Mouse (Mus musculus): Measurements from ENCODE around the gene Olfr332. TPM values are rescaled to one million over a fixed set of nuclear protein-coding genes. Genes with fewer than 3 reads are reported as not detected.

Gene Olfr332
- polyA plus RNA-seq, 1 experiment from 2014 or later = not detected

Other genes starting within 250 kb of the Olfr332 start
- not detected in 2 replicates for gene 4930438A08Rik, start 217.8 kb downstream of the Olfr332 start, polyA plus RNA-seq (2015; fragmentation: Nextera tagmentation; extraction: Ambion mirVana)
- gene Zfp692, start 185.5 kb downstream of the Olfr332 start, polyA plus RNA-seq (2015; fragmentation: Nextera tagmentation; extraction: Ambion mirVana) = 25.6 and 26.9 TPM in 2 replicates
- 35.5 and 39.5 TPM in 2 replicates for gene Zfp672, start 162.2 kb downstream of the Olfr332 start, polyA plus RNA-seq (2015; fragmentation: Nextera tagmentation; extraction: Ambion mirVana)
- gene Sh3bp5l, start 161.8 kb downstream of the Olfr332 start, polyA plus RNA-seq (2015; fragmentation: Nextera tagmentation; extraction: Ambion mirVana) = 46.2 and 47.4 TPM in 2 replicates
- gene Lypd8, start 113.5 kb downstream of the Olfr332 start, polyA plus RNA-seq (2015; fragmentation: Nextera tagmentation; extraction: Ambion mirVana) = not detected in 2 replicates
- not detected in 2 replicates for gene 1810065E05Rik, start 71.4 kb downstream of the Olfr332 start, polyA plus RNA-seq (2015; fragmentation: Nextera tagmentation; extraction: Ambion mirVana)
- not detected in 2 replicates for gene Gm12253, start 60.0 kb downstream of the Olfr332 start, polyA plus RNA-seq (2015; fragmentation: Nextera tagmentation; extraction: Ambion mirVana)
- gene Lypd9, start 39.6 kb downstream of the Olfr332 start, polyA plus RNA-seq (2015; fragmentation: Nextera tagmentation; extraction: Ambion mirVana) = not detected in 2 replicates
- gene Olfr30, start 30.3 kb downstream of the Olfr332 start, polyA plus RNA-seq (2015; fragmentation: Nextera tagmentation; extraction: Ambion mirVana) = not detected in 2 replicates
- gene Olfr331, start 10.0 kb upstream of the Olfr332 start, polyA plus RNA-seq (2015; fragmentation: Nextera tagmentation; extraction: Ambion mirVana) = not detected in 2 replicates
- gene Olfr330, start 42.3 kb upstream of the Olfr332 start, polyA plus RNA-seq (2015; fragmentation: Nextera tagmentation; extraction: Ambion mirVana) = not detected in 2 replicates
- gene Olfr329-ps, start 53.9 kb upstream of the Olfr332 start, polyA plus RNA-seq (2015; fragmentation: Nextera tagmentation; extraction: Ambion mirVana) = not detected in 2 replicates
- gene Olfr328, start 63.1 kb upstream of the Olfr332 start, polyA plus RNA-seq (2015; fragmentation: Nextera tagmentation; extraction: Ambion mirVana) = not detected in 2 replicates
- 0.14 TPM in 1 of 2 replicates, not detected in the other for gene Olfr224, start 78.0 kb upstream of the Olfr332 start, polyA plus RNA-seq (2015; fragmentation: Nextera tagmentation; extraction: Ambion mirVana)
- not detected in 2 replicates for gene Olfr325, start 85.2 kb upstream of the Olfr332 start, polyA plus RNA-seq (2015; fragmentation: Nextera tagmentation; extraction: Ambion mirVana)
- 0.08 TPM in 1 of 2 replicates, not detected in the other for gene Olfr324, start 102.6 kb upstream of the Olfr332 start, polyA plus RNA-seq (2015; fragmentation: Nextera tagmentation; extraction: Ambion mirVana)
- not detected in 2 replicates for gene 2210407C18Rik, start 123.5 kb upstream of the Olfr332 start, polyA plus RNA-seq (2015; fragmentation: Nextera tagmentation; extraction: Ambion mirVana)
- not detected in 2 replicates for gene Olfr323, start 137.9 kb upstream of the Olfr332 start, polyA plus RNA-seq (2015; fragmentation: Nextera tagmentation; extraction: Ambion mirVana)
- gene Trim58, start 147.9 kb upstream of the Olfr332 start, polyA plus RNA-seq (2015; fragmentation: Nextera tagmentation; extraction: Ambion mirVana) = 0.11 and 0.22 TPM in 2 replicates
- gene Olfr322, start 166.2 kb upstream of the Olfr332 start, polyA plus RNA-seq (2015; fragmentation: Nextera tagmentation; extraction: Ambion mirVana) = 0.07 TPM in 1 of 2 replicates, not detected in the other
- not detected in 2 replicates for gene Olfr320, start 188.5 kb upstream of the Olfr332 start, polyA plus RNA-seq (2015; fragmentation: Nextera tagmentation; extraction: Ambion mirVana)
- not detected in 2 replicates for gene Olfr319, start 206.6 kb upstream of the Olfr332 start, polyA plus RNA-seq (2015; fragmentation: Nextera tagmentation; extraction: Ambion mirVana)
- gene Olfr318, start 231.5 kb upstream of the Olfr332 start, polyA plus RNA-seq (2015; fragmentation: Nextera tagmentation; extraction: Ambion mirVana) = not detected in 2 replicates
- 0.14 and 0.20 TPM in 2 replicates for gene Olfr317, start 246.7 kb upstream of the Olfr332 start, polyA plus RNA-seq (2015; fragmentation: Nextera tagmentation; extraction: Ambion mirVana)